Mouse (Mus musculus): ENCODE measurements around the gene Nup188. TPM values are rescaled to one million over a fixed set of nuclear protein-coding genes. Genes with fewer than 3 reads are reported as not detected.

The Nup188 gene
- polyA plus RNA-seq, 1 experiment from 2014 or later = 22.4 TPM

DNA sequence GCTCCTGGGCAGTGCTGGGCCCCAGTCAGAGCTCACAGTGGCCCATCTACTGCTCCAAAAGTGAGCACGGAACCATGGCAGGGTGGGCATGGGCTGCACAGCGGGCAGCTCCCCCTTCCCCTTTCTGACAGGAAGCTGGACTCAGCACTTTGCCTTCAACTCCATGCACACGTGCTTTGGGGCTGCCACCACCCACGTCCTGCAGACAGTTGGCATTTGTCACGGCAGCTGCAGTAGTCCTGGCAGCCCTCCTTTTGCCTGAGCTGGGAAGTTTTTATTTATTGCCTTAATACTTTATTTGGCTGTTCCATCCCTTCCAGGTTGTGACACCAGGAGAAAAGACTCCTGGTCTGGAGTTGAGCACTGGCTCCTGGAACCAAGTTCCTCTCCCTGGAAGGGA, 98.6 kb downstream of the Nup188 start:
- Histone ChIP-seq H3K9me3 (no peaks in the 10 kb centered on the region), H3K27me3 (replicated peaks) (no peaks in the 10 kb centered on the region), H3K4me3 (replicated peaks) (no peak overlapping the region), H3K4me1 (no peaks in the 10 kb centered on the region), H3K9ac (no peak overlapping the region), H3K4me2 (no peak overlapping the region), H3K36me3 (peaks cover 35% of the 10 kb centered on the region), H3K27ac (no peak overlapping the region)
- WGBS = 73% methylated on average over 5 of the region's 5 CpGs
- no peak for ATAC-seq (ENCODE audit: insufficient read depth, low FRiP score, low read depth)

DNA sequence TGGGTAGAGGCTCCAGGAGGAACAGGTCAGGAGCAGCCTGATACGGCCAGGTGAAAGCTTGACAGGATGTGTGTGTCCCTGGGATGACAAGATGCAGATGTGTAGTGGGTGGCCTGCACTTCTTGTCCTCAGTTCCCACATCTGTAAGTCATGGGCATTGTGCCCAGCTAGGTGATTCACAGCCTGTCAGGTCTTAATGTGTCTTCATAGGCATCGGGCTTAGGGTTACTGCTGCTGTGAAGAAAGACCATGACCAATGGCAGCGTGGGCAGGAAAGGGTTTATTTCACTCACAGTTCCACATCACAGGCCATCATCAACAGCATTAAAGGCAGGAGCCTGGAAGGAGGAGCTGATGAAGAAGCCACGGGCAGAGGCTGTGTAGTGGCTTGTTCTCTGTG, 99.4 kb downstream of the Nup188 start:
- no peaks in the 10 kb centered on the region for H3K4me1 ChIP-seq
- ATAC-seq (ENCODE audit: insufficient read depth, low FRiP score, low read depth) = no peak
- no peak overlapping the region for H3K9ac ChIP-seq
- no peak overlapping the region for H3K27ac ChIP-seq
- H3K4me3 ChIP-seq (replicated peaks) = no peak overlapping the region
- no peaks in the 10 kb centered on the region for H3K9me3 ChIP-seq
- WGBS = 82% methylated on average over 4 of the region's 4 CpGs
- peaks cover 32% of the 10 kb centered on the region for H3K36me3 ChIP-seq
- no peak overlapping the region for H3K4me2 ChIP-seq
- H3K27me3 ChIP-seq (replicated peaks) = no peaks in the 10 kb centered on the region

DNA sequence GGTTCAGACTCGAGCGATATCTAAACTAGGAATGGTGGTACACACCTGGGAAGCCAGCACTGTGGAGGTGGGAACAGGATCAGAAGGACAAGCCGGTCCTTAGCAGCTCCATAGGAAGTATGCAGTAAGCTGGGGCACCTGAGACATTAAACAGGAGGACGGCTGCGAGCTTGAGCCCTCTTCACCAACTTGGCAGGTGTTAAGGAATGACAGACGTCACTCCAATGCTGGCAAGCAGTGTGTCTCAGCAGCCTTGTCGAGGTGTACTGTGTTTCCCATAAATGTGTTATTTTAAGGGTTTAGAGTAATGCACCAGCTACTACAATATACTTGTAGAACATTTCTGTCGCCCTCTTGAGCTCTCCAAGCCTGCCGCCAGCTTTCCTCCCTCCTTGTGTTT, 100.7 kb downstream of the Nup188 start:
- no peak overlapping the region for H3K4me2 ChIP-seq
- H3K4me3 ChIP-seq (replicated peaks) = no peak overlapping the region
- H3K9me3 ChIP-seq = no peaks in the 10 kb centered on the region
- peaks cover 7% of the 10 kb centered on the region; the same call in 1 of the 2 replicates for H3K4me1 ChIP-seq
- no peaks in the 10 kb centered on the region for H3K27me3 ChIP-seq (replicated peaks)
- WGBS = 86% methylated on average over 9 of the region's 9 CpGs
- H3K9ac ChIP-seq = no peak overlapping the region
- peaks cover 26% of the 10 kb centered on the region for H3K36me3 ChIP-seq
- H3K27ac ChIP-seq = no peak overlapping the region
- no peak for ATAC-seq (ENCODE audit: insufficient read depth, low FRiP score, low read depth)

DNA sequence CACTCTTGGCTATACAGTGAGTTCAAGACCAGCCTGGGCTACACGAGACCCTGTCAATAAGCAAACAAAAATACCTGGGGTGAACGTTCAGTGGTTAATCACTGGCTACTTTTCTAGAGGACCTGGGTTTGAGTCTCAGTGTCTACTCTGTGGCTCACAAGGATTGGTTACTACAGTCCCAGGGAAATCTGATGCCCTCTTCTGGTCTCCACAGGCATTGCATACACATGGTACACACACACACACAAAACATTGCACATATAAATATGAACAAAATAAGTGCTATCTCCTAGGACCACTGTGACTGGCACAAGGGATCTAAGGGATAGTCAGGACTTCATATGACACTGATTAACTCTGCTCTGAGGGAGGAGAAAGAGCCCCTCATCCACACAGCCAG, 102.8 kb downstream of the Nup188 start:
- Histone ChIP-seq H3K9ac (no peak overlapping the region), H3K27me3 (replicated peaks) (no peaks in the 10 kb centered on the region), H3K27ac (no peak overlapping the region), H3K4me1 (peaks cover 18% of the 10 kb centered on the region), H3K9me3 (no peaks in the 10 kb centered on the region), H3K4me3 (replicated peaks) (no peak overlapping the region), H3K36me3 (peaks cover 17% of the 10 kb centered on the region; the same call in 1 of the 2 replicates), H3K4me2 (no peak overlapping the region)
- no peak for ATAC-seq (ENCODE audit: insufficient read depth, low FRiP score, low read depth)
- 93% methylated on average over 2 of the region's 2 CpGs for WGBS

DNA sequence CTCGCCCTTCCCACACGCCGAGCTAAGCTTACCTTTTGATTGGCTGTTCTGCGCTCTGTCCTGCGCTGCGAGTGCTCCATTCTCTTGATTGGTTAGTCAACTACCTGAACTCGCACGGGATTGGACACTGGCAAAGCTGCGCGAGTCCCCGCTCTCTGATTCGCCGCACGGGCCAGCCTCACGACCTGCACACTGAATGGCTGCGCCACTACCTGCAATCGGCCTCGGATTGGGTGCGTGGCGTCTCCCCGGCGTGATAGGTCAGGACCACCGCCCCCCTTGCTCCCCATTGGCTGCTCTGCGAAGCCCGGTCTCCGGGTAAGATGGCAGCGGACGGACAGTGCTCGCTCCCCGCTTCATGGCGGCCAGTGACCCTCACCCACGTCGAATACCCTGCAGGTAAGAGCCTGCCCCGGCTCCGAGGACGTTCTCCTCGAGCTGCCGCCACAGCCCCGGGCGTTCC, 105.9 kb downstream of the Nup188 start, which contains the start of gene Dolpp1:
TSS of gene Dolpp1 (plus strand) at position 141 of the 463 bp plus-strand sequence.
- under 1% methylated on average over 40 of the region's 40 CpGs for WGBS
- ATAC-seq (ENCODE audit: insufficient read depth, low FRiP score, low read depth) = peak; percentile 97

DNA sequence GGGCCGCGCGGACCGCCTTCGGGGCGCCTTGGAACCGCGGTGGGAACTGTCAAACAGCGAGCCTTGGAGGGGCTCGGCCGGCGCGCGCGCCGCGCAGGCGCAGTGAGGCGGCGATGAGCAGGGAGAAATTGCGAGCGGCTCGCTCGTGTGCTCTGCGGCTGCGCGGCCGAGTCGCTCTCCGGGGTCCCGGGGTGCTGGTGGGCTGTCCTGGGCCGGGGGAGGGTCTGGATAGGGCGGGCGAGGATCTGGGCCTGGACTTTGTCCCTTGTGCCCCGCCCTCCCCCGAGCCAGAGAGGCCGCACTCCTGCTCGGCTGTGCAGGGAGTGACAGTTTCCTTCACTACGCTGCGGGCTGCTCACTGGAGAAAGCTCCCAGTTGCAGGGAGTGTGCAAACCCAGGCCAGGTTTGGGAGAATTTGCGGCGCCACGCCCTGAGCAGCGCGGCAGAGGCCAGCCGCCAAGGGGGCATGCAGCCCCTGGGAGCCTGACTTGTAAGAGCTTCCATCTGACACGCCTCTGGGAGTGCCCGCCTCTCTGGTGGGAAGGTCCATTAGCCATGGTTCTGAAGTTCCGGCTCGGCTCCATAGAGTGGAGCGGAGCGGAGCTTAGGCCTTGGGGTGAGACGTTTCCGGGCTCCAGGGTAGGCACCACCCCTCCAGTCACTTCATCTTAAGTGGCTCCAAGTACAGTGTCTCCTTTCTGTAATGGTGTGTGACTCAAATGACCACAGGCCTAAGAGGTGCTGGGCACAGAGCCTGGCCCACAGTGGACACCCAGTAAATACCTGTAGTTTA, 106.6 kb downstream of the Nup188 start:
- Histone ChIP-seq H3K27ac (peak overlapping the region; percentile 93), H3K36me3 (peaks cover 17% of the 10 kb centered on the region), H3K4me1 (peaks cover 19% of the 10 kb centered on the region), H3K9me3 (no peaks in the 10 kb centered on the region), H3K4me3 (replicated peaks) (peak overlapping the region; percentile 97), H3K9ac (peak overlapping the region; percentile 92), H3K27me3 (replicated peaks) (no peaks in the 10 kb centered on the region), H3K4me2 (peak overlapping the region; percentile 93)
- peak; percentile 50 for ATAC-seq (ENCODE audit: insufficient read depth, low FRiP score, low read depth)
- WGBS = under 1% methylated on average over 54 of the region's 54 CpGs

More for the DNA sequence above, 105.9 kb downstream of the Nup188 start, which contains the start of gene Dolpp1:
- Histone ChIP-seq H3K9ac (peak within 1 kb of the TSS; percentile 92), H3K9me3 (no peaks in the 10 kb centered on the region), H3K27me3 (replicated peaks) (no peaks in the 10 kb centered on the region), H3K27ac (peak within 1 kb of the TSS; percentile 93), H3K4me3 (replicated peaks) (peak within 1 kb of the TSS; percentile 97), H3K4me1 (peaks cover 19% of the 10 kb centered on the region), H3K4me2 (peak within 1 kb of the TSS; percentile 93), H3K36me3 (peaks cover 12% of the 10 kb centered on the region)

DNA sequence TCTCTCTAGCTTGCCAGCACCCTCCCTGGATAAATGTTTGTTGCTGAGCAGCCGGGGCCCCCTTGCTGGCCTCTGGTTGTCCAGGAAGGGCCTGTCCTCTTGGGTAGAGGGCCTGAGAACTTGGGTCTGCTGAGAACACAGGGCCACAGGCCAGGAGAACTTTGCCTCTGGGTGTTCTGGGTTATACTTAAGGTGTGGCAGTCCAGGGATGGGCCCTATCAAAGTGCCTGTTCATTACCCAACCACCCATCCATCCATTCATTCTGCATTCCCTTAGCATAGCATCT, 107.1 kb downstream of the Nup188 start:
- Histone ChIP-seq H3K27ac (peak overlapping the region; percentile 93), H3K9me3 (no peaks in the 10 kb centered on the region), H3K27me3 (replicated peaks) (no peaks in the 10 kb centered on the region), H3K4me1 (peaks cover 19% of the 10 kb centered on the region), H3K4me2 (peak overlapping the region; percentile 93), H3K36me3 (peaks cover 20% of the 10 kb centered on the region), H3K4me3 (replicated peaks) (peak overlapping the region; percentile 97), H3K9ac (peak overlapping the region; percentile 92; the same call in 1 of the 2 replicates)
- ATAC-seq (ENCODE audit: insufficient read depth, low FRiP score, low read depth) = no peak
- 42% methylated on average over 1 of the region's 1 CpGs for WGBS

Small RNAs within 50 kb of the gene (microRNA-seq; reads per million reads assigned to microRNA genes)
- gene Gm47292 = not detected

Other genes with a start within 250 kb of the Nup188 start
- 27.2 and 27.9 TPM in 2 replicates for gene Wdr34, start 237.5 kb upstream of the Nup188 start, polyA plus RNA-seq (2015; fragmentation: Nextera tagmentation; extraction: Ambion mirVana)
- gene Set, start 229.0 kb upstream of the Nup188 start, polyA plus RNA-seq (2015; fragmentation: Nextera tagmentation; extraction: Ambion mirVana) = 426 and 452 TPM in 2 replicates
- gene Pkn3, start 208.7 kb upstream of the Nup188 start, polyA plus RNA-seq (2015; fragmentation: Nextera tagmentation; extraction: Ambion mirVana) = 7.9 and 10.5 TPM in 2 replicates
- gene Zdhhc12, start 192.7 kb upstream of the Nup188 start, polyA plus RNA-seq (2015; fragmentation: Nextera tagmentation; extraction: Ambion mirVana) = 46.5 and 47.1 TPM in 2 replicates
- 7.0 and 7.1 TPM in 2 replicates for gene Zer1, start 161.8 kb upstream of the Nup188 start, polyA plus RNA-seq (2015; fragmentation: Nextera tagmentation; extraction: Ambion mirVana)
- gene Tbc1d13, start 152.7 kb upstream of the Nup188 start, polyA plus RNA-seq (2015; fragmentation: Nextera tagmentation; extraction: Ambion mirVana) = 6.4 and 9.1 TPM in 2 replicates
- gene Endog, start 114.9 kb upstream of the Nup188 start, polyA plus RNA-seq (2015; fragmentation: Nextera tagmentation; extraction: Ambion mirVana) = 28.8 and 31.5 TPM in 2 replicates
- 56.7 and 62.9 TPM in 2 replicates for gene Spout1, start 107.9 kb upstream of the Nup188 start, polyA plus RNA-seq (2015; fragmentation: Nextera tagmentation; extraction: Ambion mirVana)
- gene Kyat1, start 80.5 kb upstream of the Nup188 start, polyA plus RNA-seq (2015; fragmentation: Nextera tagmentation; extraction: Ambion mirVana) = 16.2 and 17.4 TPM in 2 replicates
- gene Lrrc8a, start 48.7 kb upstream of the Nup188 start, polyA plus RNA-seq (2015; fragmentation: Nextera tagmentation; extraction: Ambion mirVana) = 37.2 and 37.6 TPM in 2 replicates
- 0.22 and 0.35 TPM in 2 replicates for gene Gm28035, start 45.8 kb upstream of the Nup188 start, polyA plus RNA-seq (2015; fragmentation: Nextera tagmentation; extraction: Ambion mirVana)
- 13.1 and 14.2 TPM in 2 replicates for gene Phyhd1, start 20.2 kb upstream of the Nup188 start, polyA plus RNA-seq (2015; fragmentation: Nextera tagmentation; extraction: Ambion mirVana)
- not detected in 2 replicates for gene Gm28038, start 5.4 kb upstream of the Nup188 start, polyA plus RNA-seq (2015; fragmentation: Nextera tagmentation; extraction: Ambion mirVana)
- 33.2 and 33.3 TPM in 2 replicates for gene Dolk, start 63 bp upstream of the Nup188 start, polyA plus RNA-seq (2015; fragmentation: Nextera tagmentation; extraction: Ambion mirVana)
- 92.6 and 94.6 TPM in 2 replicates for gene Sh3glb2, start 72.9 kb downstream of the Nup188 start, polyA plus RNA-seq (2015; fragmentation: Nextera tagmentation; extraction: Ambion mirVana)
- 20.8 and 24.3 TPM in 2 replicates for gene Miga2, start 77.8 kb downstream of the Nup188 start, polyA plus RNA-seq (2015; fragmentation: Nextera tagmentation; extraction: Ambion mirVana)
- 42.5 and 45.5 TPM in 2 replicates for gene Dolpp1, start 105.9 kb downstream of the Nup188 start, polyA plus RNA-seq (2015; fragmentation: Nextera tagmentation; extraction: Ambion mirVana)
- 22.2 and 24.2 TPM in 2 replicates for gene Crat, start 129.4 kb downstream of the Nup188 start, polyA plus RNA-seq (2015; fragmentation: Nextera tagmentation; extraction: Ambion mirVana)
- 128 and 137 TPM in 2 replicates for gene Ptpa, start 129.6 kb downstream of the Nup188 start, polyA plus RNA-seq (2015; fragmentation: Nextera tagmentation; extraction: Ambion mirVana)
- gene Ier5l, start 187.8 kb downstream of the Nup188 start, polyA plus RNA-seq (2015; fragmentation: Nextera tagmentation; extraction: Ambion mirVana) = 3.2 and 3.3 TPM in 2 replicates

Measured in stomach, embryonic 15.5 days (tissue).